Mouse (Mus musculus) c-Kit-positive CD71-positive TER-119-negative erythroid progenitor cells, embryonic 14.5 days (primary cell): Measurements from ENCODE around the gene Gpsm2.
"Not testable (repeated sequence)": the region's sequence is repeated elsewhere in the genome, so short reads cannot be mapped to it uniquely, and the experiment has no call there.

Experiments
- DNase-seq: peaks from one replicate; pipeline ENCODE4 v3.0.0-alpha.2; 2013; ENCODE audit warnings: low read depth

Gene Gpsm2

GRCm38 (mm10) chr3:108726413-108726812, 4.3 kb upstream of the Gpsm2 start:
- no peak for DNase-seq

GRCm38 (mm10) chr3:108721076-108721991, 775 bp downstream of the Gpsm2 start:
- DNase-seq = peak; percentile 33

- DNase-seq = no peak
Observed at GRCm38 (mm10) chr3:108719761-108720160, 2.3 kb downstream of the Gpsm2 start.

- DNase-seq = no peak
Observed at GRCm38 (mm10) chr3:108719357-108719756, 2.8 kb downstream of the Gpsm2 start.

GRCm38 (mm10) chr3:108717896-108718502, 4.1 kb downstream of the Gpsm2 start:
- DNase-seq = peak; percentile 31

DNA sequence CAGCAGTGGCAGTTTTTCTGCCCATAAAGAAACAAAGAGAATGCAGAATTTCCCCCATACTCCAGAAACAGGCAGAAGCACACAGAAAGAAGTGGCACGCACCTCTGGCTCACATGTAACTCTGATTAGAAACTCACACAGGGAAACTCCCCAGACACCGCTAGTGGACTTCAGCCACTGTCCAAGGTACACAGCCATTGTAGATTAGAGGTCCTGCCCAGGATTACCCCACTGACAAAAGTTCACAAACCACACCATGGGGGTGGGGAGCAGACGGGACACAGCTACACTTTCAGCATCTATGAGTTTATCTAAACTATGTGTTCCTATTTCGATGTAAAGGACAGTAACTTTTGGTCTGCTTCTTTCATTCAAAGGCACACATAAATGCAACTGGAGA, 7.3 kb downstream of the Gpsm2 start:
- DNase-seq = no peak

DNA sequence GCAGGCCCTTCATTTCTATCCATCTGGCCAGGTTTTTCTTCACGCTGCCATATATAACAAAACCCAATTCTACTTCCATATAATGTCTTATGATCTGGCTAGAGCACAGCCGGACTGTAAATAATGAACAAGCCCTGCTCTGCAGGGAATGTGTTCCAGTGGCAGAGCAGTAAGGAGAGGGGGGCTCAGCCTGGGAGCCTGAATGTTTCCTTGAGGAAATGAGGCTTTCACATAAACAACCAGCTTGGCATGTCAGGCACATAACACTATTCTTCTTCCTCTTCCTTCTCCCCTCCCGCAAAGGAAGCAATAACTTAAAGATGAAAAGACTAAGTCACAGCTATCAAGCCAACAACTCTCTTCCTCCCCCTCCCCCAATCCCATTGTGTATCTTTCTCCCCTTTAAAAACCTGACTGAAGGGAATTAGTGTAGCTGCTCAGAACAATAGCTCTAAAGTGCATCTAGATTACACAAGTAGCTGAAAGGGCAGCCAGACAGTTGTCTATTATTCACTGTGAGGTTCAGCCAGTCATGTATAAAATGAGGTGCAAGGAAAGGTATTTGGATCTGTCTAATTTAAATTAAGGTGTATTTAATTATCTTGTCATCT, 8.9 kb downstream of the Gpsm2 start:
- DNase-seq = no peak

DNA sequence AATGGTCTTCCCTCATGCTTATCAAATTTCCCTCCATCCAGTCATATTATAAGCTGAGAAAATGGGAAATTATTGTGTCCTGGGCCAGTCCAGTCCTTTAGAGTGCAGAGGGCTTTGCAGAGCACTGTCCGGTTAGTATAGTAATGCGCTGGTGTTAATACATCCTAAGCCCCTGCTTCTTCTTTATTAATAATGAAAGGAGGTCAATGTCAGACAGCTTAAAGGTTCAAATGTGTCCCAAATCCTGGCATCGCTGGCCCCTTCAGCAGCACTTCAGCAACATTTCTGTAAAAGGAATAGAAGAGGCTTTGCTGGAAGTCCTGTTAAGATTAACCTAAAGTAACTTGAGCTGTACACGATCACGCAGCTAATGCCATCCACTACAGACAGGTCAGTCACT, 10.8 kb downstream of the Gpsm2 start:
- no peak for DNase-seq

GRCm38 (mm10) chr3:108702789-108703188, 19.3 kb downstream of the Gpsm2 start:
- no peak for DNase-seq

GRCm38 (mm10) chr3:108701256-108701655, 20.9 kb downstream of the Gpsm2 start:
- DNase-seq = no peak

GRCm38 (mm10) chr3:108699786-108700185, 22.3 kb downstream of the Gpsm2 start:
- no peak for DNase-seq

DNA sequence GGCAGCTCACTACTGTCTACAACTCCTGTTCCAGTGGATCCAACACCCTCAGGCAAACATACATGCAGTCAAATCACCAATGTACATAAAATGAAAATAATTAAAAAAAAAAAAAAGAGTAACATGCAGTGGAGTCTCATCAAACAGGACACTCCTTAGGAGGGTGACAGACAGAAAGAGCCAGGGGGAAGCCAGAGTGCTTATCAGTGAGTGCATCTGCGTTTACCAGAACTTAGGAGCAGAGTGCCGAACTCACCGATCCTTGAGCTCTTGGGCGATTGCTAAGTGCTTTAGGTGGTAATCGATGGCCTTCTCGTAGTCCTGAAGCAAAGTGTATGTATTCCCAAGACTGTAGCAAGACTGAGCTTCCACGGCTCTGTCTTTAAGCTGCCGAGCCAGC, 23.4 kb downstream of the Gpsm2 start:
- DNase-seq = no peak

- DNase-seq = no peak
Observed at GRCm38 (mm10) chr3:108694321-108694720, 27.8 kb downstream of the Gpsm2 start.

GRCm38 (mm10) chr3:108689979-108690378, 32.1 kb downstream of the Gpsm2 start:
- no peak for DNase-seq

GRCm38 (mm10) chr3:108689446-108689845, 32.7 kb downstream of the Gpsm2 start:
- DNase-seq = no peak

- DNase-seq = no peak
Observed at GRCm38 (mm10) chr3:108689015-108689441, 33.1 kb downstream of the Gpsm2 start.

- no peak for DNase-seq
Observed at GRCm38 (mm10) chr3:108685701-108686100, 36.4 kb downstream of the Gpsm2 start.

DNA sequence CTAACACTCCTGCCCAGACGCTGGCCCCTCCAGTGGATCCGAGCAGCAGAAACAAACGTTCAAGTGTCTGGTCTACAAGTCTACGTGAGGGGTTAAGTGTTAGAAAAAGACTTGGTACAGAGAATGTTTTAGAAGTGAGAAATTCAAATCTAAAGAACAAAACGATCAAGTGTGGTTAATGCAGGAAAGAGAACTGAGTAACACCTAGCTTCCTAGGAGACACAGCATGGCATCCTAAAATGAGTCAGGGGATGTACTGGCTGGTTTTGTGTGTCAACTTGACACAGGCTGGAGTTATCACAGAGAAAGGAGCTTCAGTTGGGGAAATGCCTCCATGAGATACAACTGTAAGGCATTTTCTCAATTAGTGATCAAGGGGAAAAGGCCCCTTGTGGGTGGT, 38.5 kb downstream of the Gpsm2 start:
- DNase-seq = not testable (repeated sequence)

GRCm38 (mm10) chr3:108681004-108681403, 41.1 kb downstream of the Gpsm2 start:
- DNase-seq = no peak

GRCm38 (mm10) chr3:108676616-108677015, 45.5 kb downstream of the Gpsm2 start:
- DNase-seq = no peak

DNA sequence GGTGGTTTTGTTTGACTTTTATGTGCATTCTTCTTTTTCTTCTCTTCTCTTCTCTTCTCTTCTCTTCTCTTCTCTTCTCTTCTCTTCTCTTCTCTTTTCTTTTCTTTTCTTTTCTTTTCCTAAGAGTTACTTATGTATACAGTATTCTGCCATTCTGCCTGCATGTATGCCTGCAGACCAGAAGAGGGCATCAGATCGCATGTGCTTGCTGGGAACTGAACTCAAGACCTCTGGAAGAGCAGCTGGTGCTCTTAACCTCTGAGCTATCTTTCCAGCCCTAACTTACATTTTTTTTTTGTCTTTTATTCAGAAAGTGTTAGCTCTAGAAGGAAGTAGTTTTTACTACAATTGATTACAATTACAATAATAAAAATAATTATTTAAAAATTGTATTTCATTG, 61.2 kb downstream of the Gpsm2 start:
- no peak for DNase-seq

- DNase-seq = no peak
Observed at GRCm38 (mm10) chr3:108658612-108659011, 63.5 kb downstream of the Gpsm2 start.

- DNase-seq = no peak
Observed at GRCm38 (mm10) chr3:108655486-108655885, 66.6 kb downstream of the Gpsm2 start.
